Mouse (Mus musculus): ENCODE data around the gene Efna4.

DNA sequence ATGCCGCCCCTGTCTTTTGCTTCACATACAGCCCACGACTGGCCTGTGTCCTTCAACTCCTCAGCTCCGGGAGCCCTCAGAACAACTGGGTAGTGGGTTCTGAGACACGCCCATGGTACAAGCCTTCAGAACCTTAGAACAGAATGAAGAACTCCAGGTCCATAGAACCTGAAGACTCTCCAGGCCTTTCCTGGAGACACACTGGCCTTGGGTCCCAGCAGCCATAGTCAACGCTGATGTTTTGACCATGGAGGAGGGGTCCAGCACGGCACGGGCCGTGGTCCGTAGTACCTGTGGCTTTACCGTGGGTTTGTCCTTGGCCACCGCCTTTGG lies 27.3 kb upstream of the Efna4 start, which contains the start of gene Dcst1:
- TF ChIP-seq CTCF (IDR thresholded peaks at IDR 0.05; ENCODE audit: low read depth, low read length) (no peak), POLR2A (IDR thresholded peaks at IDR 0.05; ENCODE audit: borderline replicate concordance, low read depth, low read length) (no peak)
